8 mouse cellular contexts compared by ENCODE assay signal in the genomic region with DNA sequence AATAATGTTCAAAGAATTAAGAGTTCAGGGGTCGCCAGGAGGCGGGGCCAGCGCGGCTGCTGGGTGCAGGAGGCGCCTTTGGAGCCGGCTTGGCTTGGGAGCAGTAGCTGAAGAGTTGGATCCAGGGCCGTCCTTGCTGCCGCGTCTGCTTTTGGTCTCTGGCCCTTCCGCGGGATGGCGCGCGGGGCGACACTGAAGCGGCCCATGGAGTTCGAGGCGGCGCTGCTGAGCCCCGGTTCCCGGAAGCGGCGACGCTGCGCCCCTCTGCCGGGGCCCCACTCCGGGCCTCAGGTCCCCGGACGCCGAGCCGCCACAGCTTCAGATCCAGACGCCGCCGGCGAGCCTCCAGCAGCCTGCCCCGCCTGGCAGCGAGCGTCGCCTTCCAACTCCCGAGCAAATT. TPM values are rescaled to one million over a fixed set of nuclear protein-coding genes. Genes with fewer than 3 reads are reported as not detected.
DNase-seq lines count a peak whose midpoint lies in the region; ATAC-seq and TF ChIP-seq lines count a peak whose summit lies in the region.
"Not testable (repeated sequence)": the region's sequence is repeated elsewhere in the genome, so short reads cannot be mapped to it uniquely, and the experiment has no call there.

No protein-coding gene starts in this region.

- H3K4me2 ChIP-seq in embryonic facial prominence, embryonic 12.5 days (replicated peaks), result peak overlapping the region; percentile 66
- peak overlapping the region; percentile 61 for H3K4me2 ChIP-seq in hindbrain, embryonic 16.5 days (ENCODE audit: low read length)
- H3K4me2 ChIP-seq in limb, embryonic 11.5 days (ENCODE audit: low read depth, severe bottlenecking), result peak overlapping the region; percentile 47
- H3K4me2 ChIP-seq in lung, postnatal 0 days (replicated peaks; ENCODE audit: low read depth, low read length), result peak overlapping the region; percentile 54
- H3K4me2 ChIP-seq in neural tube, embryonic 13.5 days, result peak overlapping the region; percentile 56

- not testable (repeated sequence) for H3K27ac ChIP-seq in embryonic facial prominence, embryonic 12.5 days; heart, embryonic 10.5 days; hindbrain, embryonic 16.5 days (ENCODE audit: low read depth, low read length); limb, embryonic 11.5 days (replicated peaks; ENCODE audit: low read depth, low read length); lung, postnatal 0 days (ENCODE audit: low read length); neural tube, embryonic 13.5 days (replicated peaks)

- peak overlapping the region; percentile 47; the same call in 1 of the 2 replicates for H3K9ac ChIP-seq in embryonic facial prominence, embryonic 12.5 days
- not testable (repeated sequence) for H3K9ac ChIP-seq in hindbrain, embryonic 16.5 days (ENCODE audit: low read depth, low read length); limb, embryonic 11.5 days (ENCODE audit: low read length); lung, postnatal 0 days (replicated peaks; ENCODE audit: low read depth); neural tube, embryonic 13.5 days

- WGBS in embryonic facial prominence, embryonic 12.5 days, result under 1% methylated on average over 40 of the region's 40 CpGs
- WGBS in heart, embryonic 10.5 days, result under 1% methylated on average over 40 of the region's 40 CpGs
- WGBS in hindbrain, embryonic 16.5 days, result 0% methylated on average over 40 of the region's 40 CpGs
- WGBS in limb, embryonic 11.5 days, result 0% methylated on average over 35 of the region's 40 CpGs
- under 1% methylated on average over 40 of the region's 40 CpGs for WGBS in lung, postnatal 0 days
- WGBS in neural tube, embryonic 13.5 days, result under 1% methylated on average over 40 of the region's 40 CpGs

- not testable (repeated sequence) for H3K36me3 ChIP-seq in embryonic facial prominence, embryonic 12.5 days; heart, embryonic 10.5 days; hindbrain, embryonic 16.5 days (ENCODE audit: control insufficient read depth, insufficient read depth, low read length); limb, embryonic 11.5 days (ENCODE audit: control insufficient read depth, insufficient read depth, low read length); lung, postnatal 0 days (ENCODE audit: insufficient read depth, low read length); neural tube, embryonic 13.5 days

- H3K9me3 ChIP-seq in embryonic facial prominence, embryonic 12.5 days; heart, embryonic 10.5 days; hindbrain, embryonic 16.5 days (ENCODE audit: control insufficient read depth, low read length); limb, embryonic 11.5 days (ENCODE audit: control insufficient read depth, low read length); lung, postnatal 0 days (ENCODE audit: low read length); neural tube, embryonic 13.5 days: not testable (repeated sequence)

- not testable (repeated sequence) for H3K4me1 ChIP-seq in embryonic facial prominence, embryonic 12.5 days; heart, embryonic 10.5 days; hindbrain, embryonic 16.5 days (ENCODE audit: control insufficient read depth, insufficient read depth, low read depth, low read length); limb, embryonic 11.5 days (ENCODE audit: control insufficient read depth, insufficient read depth, low read length); lung, postnatal 0 days (ENCODE audit: insufficient read depth, low read depth, low read length); neural tube, embryonic 13.5 days (replicated peaks)

- DNase-seq in T-cell, adult 2 months (ENCODE audit: low spot score), result peak; percentile 53
- peak; percentile 72 for DNase-seq in heart, embryonic 10.5 days (ENCODE audit: low spot score)
- DNase-seq in limb, embryonic 11.5 days (ENCODE audit: low spot score), result peak; percentile 63
- DNase-seq in lung, postnatal 0 days (ENCODE audit: low spot score), result peak; percentile 16
- DNase-seq in thymus, postnatal 0 days (ENCODE audit: low spot score), result peak; percentile 76

- TF ChIP-seq CTCF in lung, postnatal 0 days (IDR thresholded peaks at IDR 0.05), result peak; percentile 29

- H3K27me3 ChIP-seq in embryonic facial prominence, embryonic 12.5 days, result peaks cover 33% of the 10 kb centered on the region
- peaks cover 34% of the 10 kb centered on the region for H3K27me3 ChIP-seq in heart, embryonic 10.5 days (ENCODE audit: insufficient read depth, poor library complexity, severe bottlenecking)
- H3K27me3 ChIP-seq in hindbrain, embryonic 16.5 days (replicated peaks; ENCODE audit: control insufficient read depth, insufficient read depth, low read length), result peaks cover 11% of the 10 kb centered on the region
- H3K27me3 ChIP-seq in limb, embryonic 11.5 days (ENCODE audit: control insufficient read depth, insufficient read depth, low read length); lung, postnatal 0 days (replicated peaks; ENCODE audit: insufficient read depth, low read length): not testable (repeated sequence)
- H3K27me3 ChIP-seq in neural tube, embryonic 13.5 days, result peaks cover 52% of the 10 kb centered on the region

- H3K4me3 ChIP-seq in embryonic facial prominence, embryonic 12.5 days, result peak overlapping the region; percentile 37
- peak overlapping the region; percentile 53 for H3K4me3 ChIP-seq in heart, embryonic 10.5 days
- peak overlapping the region; percentile 38 for H3K4me3 ChIP-seq in hindbrain, embryonic 16.5 days (ENCODE audit: low read length)
- H3K4me3 ChIP-seq in limb, embryonic 11.5 days (ENCODE audit: low read depth, low read length), result peak overlapping the region; percentile 25
- H3K4me3 ChIP-seq in lung, postnatal 0 days (ENCODE audit: low read depth, low read length), result peak overlapping the region; percentile 26
- H3K4me3 ChIP-seq in neural tube, embryonic 13.5 days, result peak overlapping the region; percentile 32

- TF ChIP-seq EP300 in lung, postnatal 0 days (IDR thresholded peaks at IDR 0.05), result not testable (repeated sequence)

- ATAC-seq in embryonic facial prominence, embryonic 12.5 days (ENCODE audit: insufficient number of reproducible peaks, insufficient read depth, low FRiP score, low TSS enrichment); limb, embryonic 11.5 days (ENCODE audit: insufficient number of reproducible peaks, low FRiP score, low TSS enrichment, low read depth); neural tube, embryonic 13.5 days (ENCODE audit: low read depth): not testable (repeated sequence)
- ATAC-seq in hindbrain, embryonic 16.5 days, result 0 out of 2 replicates have a peak, but pooled peaks have one; percentile 17
- ATAC-seq in lung, postnatal 0 days, result peak; percentile 57

RNA-seq across cellular contexts. Expression of a gene that starts 10.6 kb away (rescaled TPM):
- not detected in 2 replicates for polyA plus RNA-seq in embryonic facial prominence, embryonic 12.5 days (2016; fragmentation: Nextera tagmentation; extraction: Ambion mirVana)
- 0.40 TPM in 1 of 2 replicates, not detected in the other for polyA plus RNA-seq in heart, embryonic 10.5 days (2016; fragmentation: Nextera tagmentation; extraction: Ambion mirVana)
- polyA plus RNA-seq in hindbrain, embryonic 16.5 days (2015; fragmentation: Nextera tagmentation; extraction: Ambion mirVana), result not detected in 2 replicates
- polyA plus RNA-seq in limb, embryonic 11.5 days (2014; fragmentation: Nextera tagmentation; extraction: Ambion mirVana), result not detected in 2 replicates
- 6.7 and 9.6 TPM in 2 replicates for polyA plus RNA-seq in lung, postnatal 0 days (2015; fragmentation: Nextera tagmentation; extraction: Ambion mirVana)
- polyA plus RNA-seq in neural tube, embryonic 13.5 days (2015; fragmentation: Nextera tagmentation; extraction: Ambion mirVana), result not detected in 2 replicates
- 13.7 and 15.3 TPM in 2 replicates for polyA plus RNA-seq in thymus, postnatal 0 days (2015; fragmentation: Nextera tagmentation; extraction: Ambion mirVana)

RNA-seq across cellular contexts. Expression of a gene that starts 11.1 kb away (rescaled TPM):
- not detected in 2 replicates for polyA plus RNA-seq in embryonic facial prominence, embryonic 12.5 days (2016; fragmentation: Nextera tagmentation; extraction: Ambion mirVana)
- polyA plus RNA-seq in heart, embryonic 10.5 days (2016; fragmentation: Nextera tagmentation; extraction: Ambion mirVana), result not detected in 2 replicates
- polyA plus RNA-seq in hindbrain, embryonic 16.5 days (2015; fragmentation: Nextera tagmentation; extraction: Ambion mirVana), result not detected in 2 replicates
- polyA plus RNA-seq in limb, embryonic 11.5 days (2014; fragmentation: Nextera tagmentation; extraction: Ambion mirVana), result not detected in 2 replicates
- 0.12 TPM in 2 replicates for polyA plus RNA-seq in lung, postnatal 0 days (2015; fragmentation: Nextera tagmentation; extraction: Ambion mirVana)
- not detected in 2 replicates for polyA plus RNA-seq in neural tube, embryonic 13.5 days (2015; fragmentation: Nextera tagmentation; extraction: Ambion mirVana)
- polyA plus RNA-seq in thymus, postnatal 0 days (2015; fragmentation: Nextera tagmentation; extraction: Ambion mirVana), result 1.9 and 2.7 TPM in 2 replicates

RNA-seq across cellular contexts. Expression of a gene that starts 49.7 kb away (rescaled TPM):
- polyA plus RNA-seq in embryonic facial prominence, embryonic 12.5 days (2016; fragmentation: Nextera tagmentation; extraction: Ambion mirVana), result not detected in 2 replicates
- not detected in 2 replicates for polyA plus RNA-seq in heart, embryonic 10.5 days (2016; fragmentation: Nextera tagmentation; extraction: Ambion mirVana)
- polyA plus RNA-seq in hindbrain, embryonic 16.5 days (2015; fragmentation: Nextera tagmentation; extraction: Ambion mirVana), result not detected in 2 replicates
- polyA plus RNA-seq in limb, embryonic 11.5 days (2014; fragmentation: Nextera tagmentation; extraction: Ambion mirVana), result not detected in 2 replicates
- polyA plus RNA-seq in lung, postnatal 0 days (2015; fragmentation: Nextera tagmentation; extraction: Ambion mirVana), result not detected in 2 replicates
- polyA plus RNA-seq in neural tube, embryonic 13.5 days (2015; fragmentation: Nextera tagmentation; extraction: Ambion mirVana), result not detected in 2 replicates
- polyA plus RNA-seq in thymus, postnatal 0 days (2015; fragmentation: Nextera tagmentation; extraction: Ambion mirVana), result 0.45 and 0.99 TPM in 2 replicates

RNA-seq across cellular contexts. Expression of a gene that starts 57.5 kb away (rescaled TPM):
- not detected in 2 replicates for polyA plus RNA-seq in embryonic facial prominence, embryonic 12.5 days (2016; fragmentation: Nextera tagmentation; extraction: Ambion mirVana)
- not detected in 2 replicates for polyA plus RNA-seq in heart, embryonic 10.5 days (2016; fragmentation: Nextera tagmentation; extraction: Ambion mirVana)
- not detected in 2 replicates for polyA plus RNA-seq in hindbrain, embryonic 16.5 days (2015; fragmentation: Nextera tagmentation; extraction: Ambion mirVana)
- not detected in 2 replicates for polyA plus RNA-seq in limb, embryonic 11.5 days (2014; fragmentation: Nextera tagmentation; extraction: Ambion mirVana)
- polyA plus RNA-seq in lung, postnatal 0 days (2015; fragmentation: Nextera tagmentation; extraction: Ambion mirVana), result not detected in 2 replicates
- polyA plus RNA-seq in neural tube, embryonic 13.5 days (2015; fragmentation: Nextera tagmentation; extraction: Ambion mirVana), result not detected in 2 replicates
- polyA plus RNA-seq in thymus, postnatal 0 days (2015; fragmentation: Nextera tagmentation; extraction: Ambion mirVana), result 0.48 and 0.57 TPM in 2 replicates

Comparison
In these comparisons a context has a peak if more than half of its experiments do, and no peak if none do; other contexts are left out.
1. DNase-seq: peak in every context shown above with its lines; median percentile 76 in thymus, postnatal 0 days; 72 in heart, embryonic 10.5 days; 63 in limb, embryonic 11.5 days; 53 in T-cell, adult 2 months; 16 in lung, postnatal 0 days.